Mouse (Mus musculus) yolk sac, embryonic 10.5 days (tissue): ENCODE results near the gene Bysl.
"Not testable (repeated sequence)": the region's sequence is repeated elsewhere in the genome, so short reads cannot be mapped to it uniquely, and the experiment has no call there.

Experiments used
- DNase-seq: peaks from one replicate; pipeline ENCODE4 v3.0.0-alpha.2; 2017; ENCODE audit warnings: low spot score

Gene Bysl

DNA sequence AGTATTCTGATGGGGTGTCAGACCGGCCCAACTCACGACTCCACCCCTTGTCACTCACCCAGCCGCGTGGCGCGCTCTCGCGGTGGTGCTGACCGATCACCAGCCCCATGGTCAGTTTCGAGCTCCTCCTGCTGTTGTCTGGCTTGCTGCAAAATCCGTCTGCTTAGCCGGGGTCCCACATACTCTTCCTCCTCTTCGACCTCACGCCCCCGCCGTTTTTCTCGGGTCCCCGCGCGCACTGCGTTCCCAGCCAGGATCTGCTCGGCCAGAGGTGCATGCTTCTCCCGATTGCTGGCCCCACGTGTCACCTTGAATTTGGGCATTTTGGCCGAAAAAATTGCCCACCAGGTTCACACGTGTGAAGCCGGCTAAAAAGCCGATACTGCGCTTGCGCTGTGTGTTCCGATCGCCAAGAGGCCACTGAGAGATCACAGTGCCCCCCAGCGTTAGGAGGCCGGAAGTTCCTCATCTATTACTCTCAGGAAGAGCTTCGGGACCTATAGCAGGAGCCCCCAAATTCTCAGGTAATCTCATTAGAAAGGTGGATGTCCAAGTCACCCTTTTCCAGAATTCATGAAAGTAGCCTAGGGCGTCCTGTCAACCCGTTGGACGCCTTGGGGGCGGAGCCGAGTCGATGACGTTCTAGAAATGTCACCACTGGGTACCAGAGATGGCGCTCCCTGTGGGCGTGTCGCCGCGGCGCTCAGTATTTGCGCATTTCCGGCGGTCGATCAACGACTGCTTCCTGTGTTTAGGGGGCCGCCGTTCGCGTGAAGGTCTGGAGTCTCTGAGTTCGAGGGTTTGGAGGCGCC lies at the start of gene Bysl, which contains the start of the genes Med20 and Gm20517:
Bysl (minus strand) TSS at position 644 of the 812 bp plus-strand sequence.
Med20 (plus strand) TSS at position 734 of the 812 bp plus-strand sequence.
Gm20517 (plus strand) TSS at position 741 of the 812 bp plus-strand sequence.
- DNase-seq: peak; percentile 97

DNA sequence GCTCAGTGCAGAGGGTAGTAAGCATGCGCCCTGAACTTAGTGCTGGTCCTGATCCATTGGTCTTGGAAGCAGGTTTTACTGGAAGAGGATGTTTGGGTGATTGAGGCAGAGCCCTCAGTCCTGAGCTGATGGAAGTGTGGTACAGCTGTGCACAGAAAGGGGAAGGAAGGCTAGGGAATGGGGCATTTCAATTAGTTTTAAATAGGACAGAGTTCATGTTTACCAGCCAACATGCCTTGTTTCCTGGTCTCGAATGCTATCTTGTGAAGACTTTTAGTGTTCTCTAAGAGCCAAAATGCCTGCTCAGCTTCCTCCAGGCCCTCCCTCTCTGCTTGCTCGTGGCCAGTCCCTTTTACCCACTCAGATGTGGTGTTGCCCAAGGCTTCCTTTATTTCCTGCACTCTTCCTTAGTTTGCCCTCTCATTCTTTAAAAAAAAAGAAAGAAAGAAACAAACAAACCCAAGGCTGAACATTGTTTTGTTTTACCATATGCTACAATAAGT lies 47.5 kb upstream of the Bysl start:
- DNase-seq: no peak

DNA sequence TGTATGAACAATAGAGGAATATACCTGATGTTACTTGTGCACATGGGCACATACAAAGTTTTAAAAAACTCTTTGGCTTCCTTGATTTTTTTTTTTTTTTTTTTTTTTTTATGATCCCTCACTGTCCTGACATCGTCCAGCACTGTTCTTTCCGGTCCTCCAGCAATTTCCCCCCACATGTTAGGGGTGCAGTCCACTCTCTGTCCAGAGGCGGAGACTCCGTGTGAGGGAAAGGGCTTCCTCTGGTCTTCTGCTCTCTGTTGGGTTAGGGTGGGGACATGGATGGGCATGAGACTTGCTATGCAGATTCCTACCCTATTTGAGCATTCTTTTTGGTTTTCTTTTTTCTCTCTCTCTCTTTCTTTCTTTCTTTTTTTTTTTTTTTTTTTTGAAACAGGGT lies 46.6 kb upstream of the Bysl start:
- DNase-seq: no peak

DNA sequence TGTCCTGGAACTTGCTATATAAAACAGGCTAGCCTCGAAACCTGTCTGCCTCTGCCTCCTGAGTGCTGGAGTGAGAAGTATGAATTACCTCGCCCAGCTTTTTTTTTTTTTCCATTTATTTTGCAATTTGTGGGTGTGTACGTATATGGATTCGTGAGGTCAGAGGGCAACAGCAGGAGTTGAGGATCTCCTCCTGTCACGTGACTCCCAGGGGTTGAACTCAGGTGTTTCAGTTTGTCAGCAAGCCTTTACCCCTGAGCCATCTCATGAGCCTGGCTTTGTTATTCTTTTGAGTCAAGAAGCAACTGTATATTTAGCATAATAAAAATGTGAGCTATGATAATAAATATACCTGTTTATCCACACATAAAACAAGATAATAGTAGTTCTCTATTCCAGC lies 44.4 kb upstream of the Bysl start:
- peak; percentile 43 for DNase-seq

DNA sequence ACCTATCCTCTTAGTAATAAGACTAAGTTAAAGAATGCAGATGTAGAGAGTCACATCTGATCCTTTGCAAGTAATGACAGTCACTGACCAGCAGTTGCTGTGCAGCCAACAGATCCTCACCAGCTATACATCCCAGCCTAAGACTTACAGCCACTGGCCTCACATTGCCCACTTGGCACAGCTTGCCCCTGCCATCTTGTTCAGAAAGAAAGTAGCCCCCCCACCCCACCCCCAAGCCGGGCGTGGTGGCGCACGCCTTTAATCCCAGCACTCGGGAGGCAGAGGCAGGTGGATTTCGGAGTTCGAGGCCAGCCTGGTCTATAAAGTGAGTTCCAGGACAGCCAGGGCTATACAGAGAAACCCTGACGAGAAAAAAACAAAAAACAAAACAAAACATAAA lies 43.1 kb upstream of the Bysl start:
- DNase-seq: not testable (repeated sequence)

DNA sequence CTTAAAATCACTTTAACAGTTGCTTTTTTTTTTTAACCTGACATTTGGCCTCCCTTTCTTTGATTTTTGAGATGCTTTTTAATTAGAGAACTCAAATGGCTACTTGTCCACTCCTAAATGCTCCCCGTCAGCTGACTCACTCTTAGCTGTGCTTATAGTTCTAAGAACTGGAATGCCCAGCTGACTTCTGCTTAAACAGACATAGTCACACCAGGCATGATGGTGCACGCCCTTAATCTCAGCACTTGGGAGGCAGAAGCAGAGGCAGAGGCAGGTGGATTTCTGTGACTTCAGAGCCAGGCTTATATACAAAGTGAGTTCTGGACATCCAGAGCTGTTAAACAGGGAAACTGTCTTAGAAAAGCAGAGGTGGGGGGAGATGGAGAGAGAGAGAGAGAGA lies 40.7 kb upstream of the Bysl start:
- DNase-seq: no peak

DNA sequence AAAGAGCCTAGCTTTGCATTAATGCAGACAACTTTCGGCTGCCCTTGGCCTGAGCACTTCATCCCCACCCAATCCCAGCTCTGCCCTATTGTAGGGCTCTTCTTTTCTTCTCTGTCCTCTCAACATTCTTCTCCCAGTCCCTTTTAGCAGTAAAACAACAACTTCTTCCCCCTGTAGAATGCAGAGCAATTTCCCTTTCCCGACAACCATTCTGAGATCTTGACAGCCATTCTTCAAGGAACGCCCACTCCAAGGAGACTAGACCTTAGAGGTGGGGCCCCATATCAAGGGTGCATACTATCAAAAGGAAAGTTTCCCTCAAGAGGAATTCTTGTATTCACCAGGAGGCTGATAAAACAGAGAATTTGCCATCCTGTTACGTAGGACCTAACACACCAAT lies 37.7 kb upstream of the Bysl start:
- no peak for DNase-seq

DNA sequence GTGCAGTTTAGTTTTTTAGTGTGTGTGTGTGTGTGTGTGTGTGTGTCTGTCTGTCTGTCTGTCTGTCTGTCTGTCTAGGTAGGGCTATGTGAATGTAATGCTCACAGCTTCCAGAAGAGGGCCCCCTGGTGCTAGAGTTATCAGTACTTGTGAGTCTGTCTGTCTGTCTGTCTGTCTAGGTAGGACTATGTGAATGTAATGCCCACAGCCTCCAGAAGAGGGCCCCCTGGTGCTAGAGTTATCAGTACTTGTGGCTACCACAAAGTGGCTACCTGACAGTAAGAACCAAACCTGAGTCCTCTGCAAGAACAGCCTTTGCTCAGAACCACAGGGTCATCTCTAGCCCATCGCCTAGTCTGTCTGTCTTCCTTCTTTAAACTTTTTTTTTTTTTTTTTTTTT lies 35.4 kb upstream of the Bysl start:
- peak; percentile 75 for DNase-seq

DNA sequence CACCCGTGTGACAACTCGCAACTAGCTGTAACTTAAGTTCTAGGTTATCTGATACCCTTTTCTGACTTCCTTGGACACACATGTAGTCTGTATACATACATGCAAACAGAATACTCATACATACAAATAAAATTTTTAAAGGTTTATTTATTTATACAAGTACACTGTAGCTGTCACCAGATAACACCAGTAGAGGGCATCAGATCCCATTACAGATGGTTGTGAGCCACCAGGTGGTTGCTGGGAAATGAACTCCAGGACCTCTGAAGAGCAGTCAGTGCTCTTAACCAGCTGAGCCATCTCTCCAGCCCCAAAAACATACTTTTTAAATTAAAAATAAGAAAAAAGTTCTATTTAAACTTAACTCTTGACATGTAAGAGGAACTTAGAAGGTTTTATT lies 31.7 kb upstream of the Bysl start:
- no peak for DNase-seq

DNA sequence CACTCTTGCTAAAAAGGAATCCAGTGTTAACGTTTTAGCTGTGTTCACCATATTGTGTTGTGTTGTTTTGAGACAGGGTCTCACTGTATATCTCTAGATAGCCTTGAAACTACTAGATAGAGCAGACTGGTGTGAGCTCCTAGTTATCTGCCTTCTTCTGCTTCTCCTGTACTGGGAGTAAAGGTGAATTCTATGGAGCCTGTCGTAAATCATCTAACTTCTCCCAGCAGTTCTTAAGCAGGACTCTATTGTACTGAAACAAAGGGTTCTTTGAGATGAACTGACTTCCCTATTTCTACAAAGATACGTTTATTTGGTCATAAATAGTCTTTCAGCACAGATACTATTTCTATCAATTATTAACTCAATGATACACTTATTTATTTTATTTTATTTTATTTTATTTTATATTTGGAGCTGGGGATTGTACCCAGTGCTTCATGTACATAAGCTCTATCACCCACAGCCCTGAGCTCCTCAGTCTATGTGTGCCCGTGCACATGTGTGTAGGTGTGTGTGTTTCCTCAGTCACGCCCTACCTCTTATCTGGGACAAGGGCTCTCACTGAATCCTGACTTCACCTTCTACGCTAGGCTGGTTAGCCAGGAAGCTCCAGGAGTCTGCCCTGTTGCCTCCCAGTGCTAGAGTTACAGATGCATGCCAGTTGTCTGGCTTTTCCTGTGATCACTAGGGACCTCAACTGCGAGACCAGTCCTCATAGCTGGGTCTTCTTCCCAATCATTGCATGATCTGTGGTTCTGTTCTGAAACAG lies 22.9 kb upstream of the Bysl start:
- no peak for DNase-seq

DNA sequence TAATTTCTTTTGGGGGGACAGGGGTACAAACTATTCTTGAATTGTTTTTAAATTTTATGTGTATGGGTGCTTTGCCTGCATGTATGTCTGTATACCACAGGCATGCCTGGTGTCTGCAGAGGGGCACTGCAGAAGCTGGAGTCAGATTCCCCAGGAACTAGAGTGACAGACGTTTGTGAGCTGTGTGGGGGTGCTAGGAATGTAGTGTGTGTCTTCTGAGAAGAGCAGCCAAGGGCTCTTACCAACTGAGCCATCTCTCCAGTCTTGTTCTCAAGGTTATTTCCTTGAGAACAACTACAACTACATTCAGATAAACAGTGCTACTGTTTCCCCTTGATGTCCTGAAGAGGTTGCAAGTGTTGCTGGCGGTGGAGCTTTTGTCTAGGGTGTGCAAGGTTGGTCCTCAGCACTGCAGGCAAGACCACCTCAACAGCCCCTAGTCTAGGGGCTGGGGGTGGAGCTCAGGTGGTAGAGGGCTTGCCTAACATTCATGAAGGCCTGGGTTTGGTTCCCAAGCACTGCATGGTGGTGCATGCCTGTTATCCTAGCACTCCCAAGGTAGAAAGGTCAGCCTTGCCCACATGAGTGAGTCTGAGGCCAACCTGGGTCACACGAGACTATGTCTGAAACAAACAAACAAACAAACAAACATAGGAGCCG lies 21.0 kb upstream of the Bysl start:
- DNase-seq: no peak

DNA sequence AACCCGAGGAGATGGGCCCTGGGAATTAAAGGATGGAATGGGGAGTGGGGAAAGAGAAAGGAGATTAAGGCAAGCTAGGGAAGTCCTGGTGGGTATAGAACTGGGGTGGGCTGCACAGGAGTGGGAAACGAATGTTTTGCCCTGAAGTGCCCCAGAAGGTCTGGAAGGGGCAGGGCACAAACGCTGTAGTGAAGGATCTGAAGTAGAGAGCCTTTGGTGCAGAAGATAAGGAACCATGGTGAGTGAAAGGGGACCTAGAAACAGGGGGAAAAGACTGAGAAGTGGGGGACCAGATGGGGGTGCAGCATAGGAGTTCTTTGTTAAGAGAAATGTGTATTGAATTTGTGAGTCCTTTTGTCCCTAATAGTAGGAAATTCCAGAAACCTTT lies 19.4 kb upstream of the Bysl start, which contains the start of gene Usp49:
Usp49 (plus strand) TSS at position 13 of the 388 bp plus-strand sequence.
- no peak for DNase-seq

DNA sequence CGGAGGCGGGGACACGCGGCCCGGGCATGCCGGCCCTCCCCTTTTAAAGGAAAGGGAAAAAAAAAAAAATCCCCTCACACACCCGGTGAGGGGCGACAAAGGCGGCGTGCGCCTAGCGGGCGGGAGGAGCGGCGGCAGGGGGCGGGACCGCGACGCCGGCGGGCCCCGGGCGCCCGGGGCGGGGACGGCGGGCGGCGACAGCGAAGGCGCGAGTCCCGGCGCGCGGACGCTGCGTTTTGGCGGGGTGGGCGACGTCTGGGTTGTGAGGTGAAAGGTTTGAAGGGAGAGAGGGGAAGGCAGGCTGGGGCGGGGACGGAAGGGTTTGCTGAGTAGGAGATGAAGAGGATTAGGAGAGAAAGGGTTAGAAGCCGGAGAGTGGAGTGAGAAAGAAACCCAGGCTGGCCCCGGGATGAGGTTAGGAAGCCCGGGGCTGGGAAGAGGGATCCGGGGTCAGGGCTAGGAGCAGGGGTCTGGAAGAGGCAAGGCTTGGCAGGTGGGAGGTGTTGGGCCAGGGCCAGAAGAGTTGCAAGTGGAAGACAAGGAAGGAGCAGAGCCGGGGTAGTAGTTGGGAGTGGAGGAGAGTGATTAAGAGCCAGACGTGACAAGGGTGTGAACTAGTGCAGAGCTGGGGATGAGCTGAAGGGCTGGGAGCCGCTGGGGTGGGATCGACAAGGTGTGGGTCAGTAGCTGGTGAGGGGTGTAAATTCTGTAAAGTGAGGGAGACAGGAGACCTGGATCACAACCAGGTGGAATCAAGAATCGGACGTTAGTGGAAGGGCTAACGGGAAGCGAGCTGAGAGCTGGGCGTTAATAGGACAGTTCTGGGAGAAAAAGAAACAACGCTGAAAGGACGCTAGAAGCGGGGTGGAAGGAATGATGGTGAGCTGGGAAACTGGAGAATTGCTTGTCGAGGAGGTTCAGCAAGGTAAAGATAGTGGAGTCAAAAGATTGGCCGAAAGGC lies 18.7 kb upstream of the Bysl start:
- no peak for DNase-seq

DNA sequence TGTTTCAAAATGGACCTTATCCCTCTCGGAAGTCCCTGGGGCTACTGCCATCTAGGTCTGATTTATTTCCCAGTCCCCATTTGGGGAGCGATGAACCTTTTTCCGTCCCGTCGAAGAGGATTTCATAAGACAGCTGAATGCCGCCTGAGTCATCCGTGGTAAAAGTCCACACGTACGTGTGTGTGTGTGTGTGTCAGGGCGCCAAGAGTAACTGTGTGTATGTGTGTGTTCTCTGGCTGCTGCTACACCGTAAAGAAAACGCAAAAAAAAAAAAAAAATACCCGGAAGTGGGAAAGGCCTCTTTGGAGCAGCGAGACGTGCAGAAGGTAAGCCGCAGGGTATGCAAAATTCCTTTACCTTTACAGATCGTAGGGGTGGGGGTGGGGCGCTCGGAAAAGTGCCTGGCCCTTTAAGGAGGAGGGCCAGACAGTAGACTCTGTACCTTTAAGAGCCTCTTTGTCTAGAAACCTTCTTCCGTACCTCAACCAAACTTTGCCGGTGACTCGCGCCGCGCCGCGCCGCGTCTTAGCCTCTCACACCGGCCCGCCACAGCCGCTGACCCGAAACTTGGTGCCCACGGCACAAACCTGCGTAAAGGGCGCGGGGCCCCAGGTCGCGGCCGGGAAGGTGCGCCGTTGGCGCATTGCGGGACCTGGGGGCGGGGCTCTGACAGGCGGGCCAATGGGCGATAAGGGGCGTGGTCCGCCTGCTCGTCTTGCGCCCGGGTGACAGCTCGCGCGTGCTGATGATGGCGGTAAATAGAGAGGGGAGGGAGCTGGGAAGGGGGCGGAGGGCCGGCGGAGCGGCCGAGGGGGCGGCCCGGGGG lies 17.8 kb upstream of the Bysl start:
- DNase-seq: peak; percentile 98

DNA sequence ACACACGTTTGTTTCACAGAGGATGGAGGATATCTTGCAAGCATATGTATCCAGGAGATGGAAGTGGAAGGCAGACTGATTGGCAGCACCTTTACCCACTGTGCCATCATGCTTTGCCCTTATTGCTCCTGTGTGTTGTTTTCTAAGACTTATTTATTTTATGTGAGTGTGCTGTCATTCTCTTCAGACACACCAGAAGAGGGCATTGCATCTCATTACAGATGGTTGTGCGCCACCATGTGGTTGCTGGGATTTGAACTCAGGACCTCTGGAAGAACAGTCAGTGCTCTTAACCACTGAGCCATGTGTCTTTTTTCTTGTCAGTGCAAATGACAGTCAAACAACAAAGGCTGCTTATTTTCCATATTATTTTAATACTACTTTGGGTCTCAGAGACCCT lies 16.5 kb upstream of the Bysl start:
- DNase-seq: no peak

DNA sequence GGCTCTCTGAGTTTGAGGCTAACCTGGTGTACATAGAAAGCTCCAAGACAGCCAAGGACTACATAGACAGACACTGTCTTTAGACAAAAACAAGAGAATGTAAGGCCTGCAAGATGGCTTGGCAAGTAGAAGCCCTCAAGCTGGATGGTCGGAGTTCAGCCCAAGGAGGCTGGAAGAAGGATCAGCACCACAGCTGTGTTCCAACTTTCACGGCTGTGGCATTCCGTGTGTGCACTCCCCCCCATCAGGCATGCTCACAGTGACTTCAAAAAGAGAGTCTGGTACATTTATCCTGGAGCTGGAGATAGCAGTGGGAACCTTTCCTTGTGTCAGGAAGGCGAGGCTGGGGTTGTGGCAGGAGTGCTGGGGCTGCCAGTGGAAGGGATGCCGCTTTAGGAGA lies 14.7 kb upstream of the Bysl start:
- DNase-seq: no peak

DNA sequence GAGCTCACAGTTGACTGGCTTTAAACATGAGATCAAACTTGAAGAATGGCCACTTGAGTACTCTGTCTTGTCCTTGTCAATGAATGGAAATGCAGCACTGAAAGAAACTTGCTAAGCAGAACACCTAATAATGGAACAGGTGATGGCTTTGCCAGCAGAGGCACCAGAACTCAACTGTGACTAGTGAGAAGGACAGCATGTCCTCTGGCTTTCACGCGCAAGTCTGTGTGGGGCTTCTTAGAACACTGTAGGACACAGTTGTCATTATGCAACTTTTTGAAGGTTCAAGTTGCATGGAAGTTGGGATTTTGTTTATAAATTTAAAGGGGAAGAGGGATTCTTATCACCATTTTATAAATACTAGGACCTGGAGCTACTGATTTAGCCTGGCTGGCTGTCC lies 13.8 kb upstream of the Bysl start:
- DNase-seq: no peak

DNA sequence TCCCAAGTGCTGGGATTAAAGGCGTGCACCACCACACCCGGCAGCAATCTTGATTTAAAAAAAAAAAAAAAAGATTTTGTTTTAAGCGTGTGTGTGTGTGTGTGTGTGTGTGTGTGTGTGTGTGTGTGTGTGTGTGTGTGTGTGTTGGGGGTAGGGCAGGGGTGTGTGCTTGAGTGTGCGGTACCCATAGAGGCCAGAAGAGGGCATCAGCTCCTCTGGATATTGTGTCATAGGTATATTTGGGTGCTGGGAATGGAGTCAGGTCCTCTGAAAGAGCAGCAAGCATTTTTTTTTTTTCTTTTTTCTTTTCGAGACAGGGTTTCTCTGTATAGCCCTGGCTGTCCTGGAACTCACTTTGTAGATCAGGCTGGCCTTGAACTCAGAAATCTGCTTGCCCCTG lies 13.3 kb upstream of the Bysl start:
- DNase-seq: not testable (repeated sequence)

DNA sequence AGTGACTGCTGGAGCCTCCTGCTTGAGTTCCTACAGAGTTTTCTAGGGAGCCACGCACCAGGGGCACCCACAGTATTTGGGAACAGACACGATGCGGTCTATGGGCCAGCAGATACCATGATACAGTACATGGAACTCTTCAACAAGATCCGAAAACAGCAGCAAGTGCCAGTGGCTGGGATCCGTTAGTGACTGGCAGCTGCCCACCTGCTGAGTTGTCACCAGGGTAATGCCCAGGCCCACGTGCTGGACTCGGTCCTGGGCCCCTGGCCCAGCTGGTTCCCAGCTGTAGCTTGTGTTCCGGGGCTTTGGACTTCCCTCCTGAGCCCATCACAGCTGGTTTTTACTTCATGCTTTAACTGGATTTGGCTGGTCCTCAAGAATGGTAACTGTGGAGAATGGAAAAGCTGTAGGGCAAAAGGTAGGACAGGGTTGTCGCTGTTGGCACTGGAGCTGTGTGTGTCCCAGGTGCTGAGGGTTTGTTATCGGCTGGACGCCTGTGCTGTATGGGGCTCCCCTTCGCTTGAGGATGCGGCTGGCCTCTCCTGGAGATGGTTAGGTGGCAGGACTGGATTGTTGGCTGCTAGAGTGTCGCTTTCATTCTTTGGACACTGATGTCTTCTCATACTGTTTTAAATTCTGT lies 11.7 kb upstream of the Bysl start:
- DNase-seq: no peak
